Mouse (Mus musculus) monocyte, adult 5-6 weeks (primary cell): ENCODE data around the gene Smco3. TPM values are rescaled to one million over a fixed set of nuclear protein-coding genes. Genes with fewer than 3 reads are reported as not detected.

Experiments used
- ATAC-seq: fragments of 153-309, 156-312 bp; replicated peaks from 2 replicates; pipeline ENCODE4 v1.8.0; 2017; ENCODE audit warnings: mild to moderate bottlenecking; ENCODE audit not compliant: low TSS enrichment, insufficient number of reproducible peaks, severe bottlenecking, poor library complexity, low FRiP score
- total RNA-seq: library from RNA; stranded (forward); fragments of 200-1000, 200-491, 200-594 nt; gene quantifications from 3 replicates; pipeline ENCODE4 v1.2.3, GENCODE M21; 2017

Gene Smco3
- total RNA-seq, 1 experiment from 2014 or later, result not detected

- no peak for ATAC-seq
Measured at GRCm38 (mm10) chr6:136848971-136849370, 13.7 kb upstream of the Smco3 start.

- ATAC-seq, result no peak
Measured at GRCm38 (mm10) chr6:136848399-136848798, 13.1 kb upstream of the Smco3 start.

DNA sequence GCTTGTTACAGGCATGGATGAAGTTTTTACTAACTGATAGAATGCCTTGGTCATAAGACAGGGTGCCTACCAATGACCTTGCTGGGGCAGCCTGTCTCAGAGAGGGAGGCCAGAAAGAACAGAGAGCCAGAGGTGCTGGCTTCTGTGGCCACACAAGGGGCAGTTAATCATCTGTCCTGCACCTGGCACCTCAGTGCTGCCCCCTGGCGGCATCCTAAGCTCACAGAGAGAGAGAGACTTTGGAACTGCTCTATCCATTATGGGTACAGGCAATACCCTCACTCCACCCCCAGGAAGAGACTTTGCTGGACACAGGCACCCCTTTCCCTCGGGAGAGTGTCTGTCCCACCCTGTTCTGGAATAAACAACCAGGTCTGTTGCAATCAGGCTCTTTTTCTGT, 12.5 kb upstream of the Smco3 start:
- ATAC-seq, result peak; percentile 75

GRCm38 (mm10) chr6:136847267-136847666, 12.0 kb upstream of the Smco3 start:
- ATAC-seq, result no peak

GRCm38 (mm10) chr6:136845706-136846480, 10.6 kb upstream of the Smco3 start:
- no peak for ATAC-seq

- no peak for ATAC-seq
Measured at GRCm38 (mm10) chr6:136844903-136845302, 9.7 kb upstream of the Smco3 start.

DNA sequence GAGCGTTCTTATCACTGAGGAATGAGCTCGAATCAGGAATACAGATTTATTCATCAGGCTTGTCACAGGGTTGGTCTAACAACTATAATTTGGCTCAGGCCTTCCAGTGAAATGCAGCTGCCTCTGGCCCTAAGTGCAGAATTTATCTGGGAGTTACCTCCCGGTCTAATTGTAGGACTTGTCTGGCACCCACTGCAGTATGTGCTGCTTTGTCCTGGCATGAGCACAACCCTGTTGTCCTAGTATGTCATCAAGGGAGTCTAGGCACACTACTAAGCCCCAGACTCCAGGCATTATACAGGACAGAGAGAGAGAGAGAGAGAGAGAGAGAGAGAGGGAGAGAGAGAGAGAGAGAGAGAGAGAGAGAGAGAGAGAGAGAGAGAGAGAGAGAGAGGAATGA, 2.1 kb upstream of the Smco3 start:
- ATAC-seq, result no peak

DNA sequence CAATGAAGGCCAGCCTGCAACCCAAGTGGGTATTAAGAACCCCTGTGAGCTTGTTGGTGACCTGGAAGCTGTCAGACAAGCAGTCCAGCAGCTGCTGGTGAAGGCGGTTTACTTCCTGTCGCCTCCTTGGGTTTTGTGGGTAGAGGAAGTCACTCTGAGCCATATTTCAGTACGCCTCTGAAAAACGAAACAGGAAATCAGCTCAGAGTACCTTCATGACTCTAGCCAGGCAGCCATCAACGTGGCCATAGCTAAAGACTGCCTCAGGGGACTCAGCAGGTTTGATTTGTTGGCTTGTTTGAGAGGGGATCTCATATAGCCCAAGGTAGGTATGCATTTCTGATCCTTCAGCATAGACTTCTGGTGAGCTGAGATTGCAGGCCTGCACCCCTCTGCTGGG, 3.5 kb downstream of the Smco3 start:
- peak; percentile 49; the same call in 1 of the 2 replicates for ATAC-seq

DNA sequence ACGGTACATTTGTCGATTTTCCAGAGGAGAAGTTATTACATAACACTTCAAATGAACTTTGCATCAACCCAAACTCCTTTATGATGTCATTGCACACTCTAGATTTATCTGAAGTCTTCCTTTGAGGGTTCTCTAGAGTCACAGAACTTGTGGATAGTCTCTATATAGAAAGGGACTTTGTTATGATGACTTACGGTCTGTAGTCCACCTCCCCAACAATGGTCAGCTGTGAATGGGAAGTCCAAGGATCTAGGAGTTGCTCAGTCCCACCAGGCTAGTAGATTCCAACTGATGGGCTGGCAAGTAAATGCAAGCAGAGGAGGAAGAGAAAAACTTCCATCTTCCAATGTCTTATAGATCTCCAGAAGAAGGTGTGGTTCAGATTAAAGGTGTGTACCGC, 6.6 kb downstream of the Smco3 start:
- ATAC-seq, result no peak

- ATAC-seq, result peak; percentile 97
Measured at GRCm38 (mm10) chr6:136827881-136828561, 7.2 kb downstream of the Smco3 start, which contains the start of gene Wbp11. TSS of gene Wbp11 (minus strand) at chr6:136828233.

DNA sequence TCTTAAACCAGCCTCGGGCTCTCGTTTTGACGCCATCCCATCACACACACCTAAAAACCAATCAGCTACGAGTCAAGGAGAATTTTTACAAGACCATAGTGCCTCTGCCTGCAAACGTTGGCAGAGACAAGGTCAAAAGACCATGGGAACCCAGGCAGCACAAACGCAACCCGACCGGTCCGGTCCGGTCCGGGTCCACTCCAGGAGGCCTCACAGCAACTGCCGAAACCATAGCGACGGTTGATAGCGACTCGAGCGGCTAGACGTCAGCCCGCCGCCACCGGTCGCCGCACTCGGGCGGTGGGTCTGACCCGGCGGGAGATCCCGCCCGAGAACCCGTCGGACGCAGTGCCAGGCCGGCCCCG, 7.8 kb downstream of the Smco3 start, which contains the start of gene BC049715:
Gene BC049715 (plus strand): TSS at position 111 of the 365 bp plus-strand sequence.
- ATAC-seq, result no peak

DNA sequence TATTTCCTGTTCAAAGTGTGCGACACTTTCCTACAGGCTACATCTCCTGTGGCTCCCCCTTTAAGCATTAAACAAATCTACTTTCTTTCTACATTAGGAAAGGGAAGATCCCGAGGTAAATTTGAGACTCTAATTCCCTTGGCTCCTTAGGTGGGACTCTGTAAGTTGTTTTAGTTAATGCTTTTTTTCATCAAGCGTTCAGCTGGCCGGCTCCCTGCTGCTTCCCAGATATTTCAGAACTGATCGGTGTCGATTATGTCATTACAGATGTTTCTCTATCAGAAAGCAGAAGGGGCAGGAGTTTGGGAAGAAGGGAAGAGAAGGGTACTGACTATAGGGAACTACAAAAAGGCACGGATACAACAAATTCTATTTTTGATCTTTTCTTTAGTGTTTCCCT, 8.1 kb downstream of the Smco3 start:
- ATAC-seq, result no peak

GRCm38 (mm10) chr6:136824987-136825386, 10.3 kb downstream of the Smco3 start:
- no peak for ATAC-seq

GRCm38 (mm10) chr6:136821086-136821485, 14.2 kb downstream of the Smco3 start:
- ATAC-seq, result peak; percentile 15; the same call in 1 of the 2 replicates

DNA sequence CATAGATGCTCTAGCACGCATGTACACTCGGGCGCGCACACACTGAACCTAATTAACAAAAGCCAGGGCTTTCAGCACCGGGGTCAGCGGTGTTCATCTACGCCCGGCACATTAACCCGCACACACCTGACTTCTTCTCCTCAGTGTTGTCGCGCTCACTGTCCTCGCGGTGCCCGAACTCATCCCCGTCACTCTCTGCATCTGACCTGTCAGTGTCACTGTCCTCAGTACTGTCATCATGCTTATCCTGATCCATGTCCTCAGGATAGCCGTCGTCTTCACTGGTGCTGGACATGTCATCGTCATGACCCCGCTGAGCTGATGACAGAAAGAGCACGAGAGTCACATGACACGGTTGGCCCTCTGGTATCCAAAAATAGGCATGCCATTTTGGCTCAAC, 14.9 kb downstream of the Smco3 start:
- no peak for ATAC-seq

- no peak for ATAC-seq
Measured at GRCm38 (mm10) chr6:136817549-136817948, 17.7 kb downstream of the Smco3 start.

GRCm38 (mm10) chr6:136816826-136817225, 18.4 kb downstream of the Smco3 start:
- ATAC-seq, result no peak

- no peak for ATAC-seq
Measured at GRCm38 (mm10) chr6:136815381-136815780, 19.9 kb downstream of the Smco3 start.

- ATAC-seq, result no peak
Measured at GRCm38 (mm10) chr6:136813117-136813516, 22.1 kb downstream of the Smco3 start.

- no peak for ATAC-seq
Measured at GRCm38 (mm10) chr6:136811196-136811595, 24.1 kb downstream of the Smco3 start.
